Mouse (Mus musculus) retina, postnatal 1 day (tissue): ENCODE measurements around the gene Rps18.
A peak's percentile ranks its signal among the peaks of the same experiment; 100 is the strongest.
"Not testable (repeated sequence)": the region's sequence is repeated elsewhere in the genome, so short reads cannot be mapped to it uniquely, and the experiment has no call there.

Experiments
- DNase-seq: peaks from one replicate; pipeline ENCODE4 v3.0.0-alpha.2; 2012

The Rps18 gene

DNA sequence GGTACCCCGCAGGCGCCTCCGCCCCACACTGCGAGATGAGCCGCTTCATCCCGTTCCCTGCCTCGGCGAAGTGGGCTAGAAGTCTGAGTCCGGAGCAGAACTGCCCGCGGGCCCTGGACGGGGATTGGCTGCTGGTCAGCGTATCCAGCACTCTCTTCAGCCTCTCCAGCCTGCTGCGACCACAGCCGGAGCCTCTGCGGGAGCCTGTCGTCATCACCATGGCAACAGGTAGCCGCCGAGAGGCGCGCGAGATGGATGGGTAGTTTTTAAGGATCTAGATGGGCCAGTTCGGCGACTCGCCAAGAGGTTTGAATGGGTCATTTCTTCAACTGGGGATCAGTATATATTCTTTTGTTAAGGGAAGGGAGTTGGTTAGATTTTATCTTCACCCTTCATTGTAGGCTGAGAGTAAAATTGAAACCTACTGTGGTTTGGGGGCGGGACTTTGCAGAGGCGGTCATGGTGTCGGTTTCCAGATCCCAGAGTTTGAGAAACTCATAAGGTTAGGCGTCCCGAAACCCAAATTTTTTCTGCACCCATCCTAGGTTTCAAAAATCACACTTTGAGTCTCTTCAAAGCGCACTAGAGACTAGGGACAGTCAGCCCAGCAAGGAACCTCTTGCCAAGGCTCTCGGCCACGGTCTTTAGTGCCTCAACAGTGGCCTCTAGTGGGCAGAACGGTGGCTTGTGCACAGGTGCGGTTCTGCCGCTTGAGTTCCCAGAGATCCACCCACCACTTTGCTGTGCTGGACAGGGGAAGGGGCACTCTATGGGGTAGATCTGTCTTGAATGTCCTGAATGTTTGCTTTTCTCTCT lies 35.3 kb downstream of the Rps18 start:
- DNase-seq: peak; percentile 89

- DNase-seq: peak; percentile 46
Measured at GRCm38 (mm10) chr17:33919351-33920281, 36.2 kb downstream of the Rps18 start.

DNA sequence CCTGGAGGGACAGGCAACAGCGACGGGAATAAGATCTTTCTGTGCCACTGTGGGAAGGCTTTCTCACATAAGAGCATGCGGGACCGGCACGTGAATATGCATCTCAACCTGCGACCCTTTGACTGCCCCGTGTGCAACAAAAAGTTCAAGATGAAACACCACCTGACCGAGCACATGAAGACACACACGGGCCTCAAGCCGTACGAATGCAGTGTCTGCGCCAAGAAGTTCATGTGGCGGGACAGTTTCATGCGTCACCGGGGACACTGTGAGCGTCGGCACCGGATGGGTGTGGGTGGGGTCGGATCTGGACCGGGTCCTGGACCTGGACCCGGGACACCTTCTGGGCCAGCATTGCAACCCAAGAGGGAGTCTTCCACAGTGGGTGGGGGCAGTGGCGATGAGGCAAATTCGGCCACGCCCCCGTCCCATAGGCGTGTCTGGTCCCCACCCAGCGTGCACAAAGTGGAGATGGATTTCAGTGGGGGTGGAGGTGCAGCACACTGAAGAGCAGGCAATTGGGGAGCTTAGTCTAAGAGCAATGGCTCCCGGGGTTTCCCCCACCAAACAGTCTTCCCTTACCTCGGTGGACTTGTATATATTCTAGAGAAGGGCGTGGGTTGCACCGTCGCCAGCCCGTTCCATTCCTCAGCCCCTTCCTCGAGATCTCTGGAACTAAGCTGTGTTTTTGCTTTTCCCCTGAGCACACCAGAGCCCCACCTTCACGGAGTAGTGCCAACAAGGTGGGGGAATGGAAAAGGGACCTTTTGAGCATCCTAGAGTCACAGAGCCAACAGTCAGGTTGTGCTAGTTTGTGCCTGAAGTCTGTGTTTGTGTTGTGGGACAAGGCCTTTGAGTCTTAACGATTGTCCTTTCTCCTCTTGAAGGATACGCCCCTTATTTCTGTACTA lies 37.3 kb downstream of the Rps18 start:
- DNase-seq: no peak

- DNase-seq: no peak
Measured at GRCm38 (mm10) chr17:33917656-33918292, 38.0 kb downstream of the Rps18 start.

GRCm38 (mm10) chr17:33916847-33917655 lies 38.8 kb downstream of the Rps18 start:
- peak; percentile 21 for DNase-seq

DNA sequence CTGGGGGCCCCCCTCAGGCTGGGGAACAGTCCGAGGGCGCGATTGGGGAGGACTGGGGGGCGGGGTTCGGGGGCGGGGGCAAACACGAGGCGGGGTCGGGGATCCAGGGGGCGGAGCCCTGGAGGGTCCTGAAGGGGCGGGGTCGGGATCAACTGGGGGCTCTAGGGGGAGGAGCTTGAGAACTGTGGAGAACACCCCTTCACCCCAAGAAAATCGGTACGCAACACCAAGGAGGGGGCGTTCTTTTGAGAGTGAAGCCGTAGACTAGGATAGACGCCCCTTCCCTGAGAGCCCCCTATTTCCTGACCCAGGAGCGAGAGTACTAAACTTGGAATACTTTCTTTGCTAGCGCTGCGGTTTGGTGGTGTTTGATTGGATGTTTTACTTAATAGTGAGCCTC lies 39.5 kb downstream of the Rps18 start:
- no peak for DNase-seq

GRCm38 (mm10) chr17:33915671-33916250 lies 40.0 kb downstream of the Rps18 start, which contains the start of the genes Tapbp and Zbtb22:
Gene Tapbp (plus strand): TSS chr17:33915899.
Gene Zbtb22 (plus strand): TSS chr17:33915904.
- DNase-seq: peak; percentile 100

- DNase-seq: peak; percentile 36
Measured at GRCm38 (mm10) chr17:33914969-33915391, 40.8 kb downstream of the Rps18 start.

DNA sequence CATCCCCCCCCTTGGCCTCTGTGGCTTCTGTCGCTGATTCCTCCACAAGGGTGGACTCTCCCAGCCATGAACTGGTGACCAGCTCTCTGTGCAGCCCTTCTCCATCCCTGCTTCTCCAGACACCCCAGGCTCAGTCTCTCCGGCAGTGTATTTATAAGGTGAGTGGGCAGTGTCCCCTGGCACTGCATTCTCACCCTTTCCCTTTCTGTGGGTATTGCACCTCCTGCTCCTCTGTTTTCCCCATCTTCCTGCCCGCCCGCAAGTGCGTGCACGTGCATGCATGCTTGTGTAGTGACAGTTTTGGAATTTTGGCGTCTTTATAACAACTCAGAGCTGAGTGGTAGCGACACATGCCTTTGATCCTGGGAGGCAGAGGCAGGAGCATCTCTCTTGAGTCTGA lies 41.9 kb downstream of the Rps18 start:
- DNase-seq: no peak

DNA sequence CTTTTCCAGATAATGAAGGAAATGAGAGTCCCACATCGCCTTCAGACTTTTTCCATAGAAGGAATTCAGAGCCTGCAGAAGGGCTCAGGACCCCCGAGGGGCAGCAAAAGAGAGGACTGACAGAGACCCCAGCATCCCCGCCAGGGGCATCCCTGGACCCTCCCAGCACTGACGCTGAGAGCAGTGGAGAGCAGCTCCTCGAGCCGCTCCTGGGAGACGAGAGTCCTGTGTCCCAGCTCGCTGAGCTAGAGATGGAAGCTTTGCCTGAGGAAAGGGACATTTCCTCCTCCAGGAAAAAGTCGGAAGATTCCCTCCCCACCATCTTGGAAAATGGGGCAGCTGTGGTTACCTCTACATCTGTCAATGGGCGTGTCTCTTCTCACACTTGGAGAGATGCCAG lies 42.5 kb downstream of the Rps18 start:
- no peak for DNase-seq

DNA sequence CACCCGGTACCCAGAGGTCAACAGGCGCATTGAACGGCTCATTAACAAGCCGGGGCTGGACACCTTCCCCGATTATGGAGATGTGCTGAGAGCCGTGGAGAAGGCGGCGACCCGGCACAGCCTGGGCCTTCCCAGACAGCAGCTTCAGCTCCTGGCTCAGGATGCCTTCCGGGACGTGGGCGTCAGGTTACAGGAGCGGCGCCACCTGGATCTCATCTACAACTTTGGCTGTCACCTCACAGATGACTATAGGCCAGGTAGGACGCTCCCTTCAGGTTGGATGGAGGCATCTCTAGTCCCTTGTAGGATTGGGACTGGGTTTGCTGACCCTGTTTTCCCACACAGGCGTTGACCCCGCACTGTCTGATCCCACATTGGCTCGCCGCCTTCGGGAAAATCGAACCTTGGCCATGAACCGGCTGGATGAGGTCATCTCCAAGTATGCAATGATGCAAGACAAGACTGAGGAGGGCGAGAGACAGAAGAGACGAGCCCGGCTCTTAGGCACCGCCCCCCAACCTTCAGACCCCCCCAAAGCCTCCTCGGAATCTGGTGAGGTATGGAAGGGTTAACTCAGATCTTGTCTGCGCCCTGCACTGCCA lies 43.9 kb downstream of the Rps18 start:
- no peak for DNase-seq

DNA sequence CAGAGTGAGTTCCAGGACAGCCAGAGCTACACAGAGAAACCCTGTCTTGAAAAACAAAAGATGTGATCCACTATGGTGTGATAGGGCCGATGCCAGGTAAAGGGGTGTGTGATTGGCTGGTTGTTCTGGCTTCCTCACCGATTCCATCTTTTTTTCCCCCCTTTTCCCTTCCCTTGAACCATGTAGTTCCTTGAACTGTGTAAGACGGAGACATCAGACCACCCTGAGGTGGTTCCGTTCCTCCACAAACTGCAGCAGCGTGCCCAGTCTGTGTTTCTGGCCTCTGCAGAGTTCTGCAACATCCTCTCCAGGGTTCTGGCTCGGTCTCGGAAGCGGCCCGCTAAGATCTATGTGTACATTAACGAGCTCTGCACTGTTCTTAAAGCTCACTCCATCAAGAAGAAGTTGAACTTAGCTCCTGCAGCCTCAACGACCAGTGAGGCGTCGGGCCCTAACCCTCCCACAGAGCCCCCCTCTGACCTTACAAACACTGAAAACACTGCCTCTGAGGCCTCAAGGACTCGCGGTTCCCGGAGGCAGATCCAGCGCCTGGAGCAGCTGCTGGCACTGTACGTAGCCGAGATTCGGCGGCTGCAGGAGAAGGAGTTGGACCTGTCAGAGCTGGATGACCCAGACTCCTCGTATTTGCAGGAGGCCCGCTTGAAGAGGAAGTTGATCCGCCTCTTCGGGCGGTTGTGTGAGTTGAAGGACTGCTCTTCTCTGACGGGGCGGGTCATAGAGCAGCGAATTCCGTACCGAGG lies 44.6 kb downstream of the Rps18 start:
- no peak for DNase-seq

GRCm38 (mm10) chr17:33910346-33911051 lies 45.3 kb downstream of the Rps18 start:
- DNase-seq: no peak

GRCm38 (mm10) chr17:33909869-33910250 lies 45.9 kb downstream of the Rps18 start:
- no peak for DNase-seq

DNA sequence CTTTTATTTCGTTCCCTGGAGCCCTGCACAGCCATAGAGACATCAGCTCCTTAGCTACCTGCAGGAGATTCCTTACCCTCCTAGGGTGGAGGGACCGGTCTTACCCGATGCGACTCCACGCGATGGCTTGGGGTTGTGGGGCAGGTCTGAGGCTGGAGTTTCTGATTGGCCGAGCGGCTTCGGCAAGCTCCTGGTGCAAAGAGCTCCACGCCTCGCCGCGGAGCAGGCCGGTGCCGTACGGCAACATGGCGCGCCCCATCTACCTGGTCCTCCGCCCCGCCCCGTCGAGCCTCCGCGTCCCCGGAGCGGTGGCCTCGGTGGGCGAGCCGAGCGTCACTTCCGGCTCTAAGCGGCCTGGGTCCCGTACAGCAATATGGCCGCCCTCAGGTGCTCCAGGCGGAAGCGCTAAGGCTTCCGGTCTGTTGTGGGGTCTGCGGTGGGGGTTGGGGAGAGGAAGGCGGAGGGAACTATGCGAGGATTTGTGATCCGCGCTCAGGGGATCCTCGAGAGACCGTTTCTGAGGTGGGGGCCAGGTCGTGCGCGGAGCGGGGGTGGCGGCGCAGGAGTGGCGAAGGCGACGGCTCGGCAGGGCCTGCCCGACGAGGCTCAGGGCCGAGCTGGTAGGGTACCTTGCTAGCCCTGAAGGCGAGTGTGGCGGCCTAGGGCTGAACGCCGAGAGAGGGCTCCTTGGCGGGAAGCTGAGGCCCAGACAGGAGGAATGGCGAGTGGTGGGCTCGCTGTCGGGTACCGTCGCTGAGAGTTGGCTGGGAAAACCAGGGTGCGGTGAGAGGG lies 46.5 kb downstream of the Rps18 start, which contains the start of gene Daxx:
TSS of gene Daxx (plus strand) at position 338 of the 792 bp plus-strand sequence.
- peak; percentile 99 for DNase-seq

- DNase-seq: peak; percentile 53
Measured at GRCm38 (mm10) chr17:33908331-33909076, 47.3 kb downstream of the Rps18 start.

DNA sequence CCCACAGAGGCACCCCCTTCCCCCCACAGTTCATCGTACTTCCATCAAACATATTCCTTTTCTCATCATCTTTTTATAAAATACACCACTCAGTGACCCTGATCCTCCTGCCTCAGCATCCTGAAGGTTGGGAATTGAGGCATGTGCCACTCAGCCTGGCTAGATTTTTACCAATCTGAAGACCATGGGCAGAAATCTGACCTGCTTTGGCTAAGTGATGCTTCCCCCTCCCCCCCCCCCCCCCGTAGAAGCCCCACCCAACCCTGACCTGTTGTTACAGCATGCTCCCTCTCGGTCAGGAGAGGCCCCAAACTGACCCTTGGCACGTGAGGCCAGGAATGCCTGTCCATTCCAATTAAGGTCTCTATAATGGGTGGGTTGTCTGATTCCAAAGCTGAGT lies 51.0 kb downstream of the Rps18 start, which contains the start of gene Platr17:
TSS of gene Platr17 (plus strand) at position 301 of the 400 bp plus-strand sequence.
- DNase-seq: not testable (repeated sequence)
